Mouse (Mus musculus): Measurements from ENCODE around the gene Trim71. TPM values are rescaled to one million over a fixed set of nuclear protein-coding genes. Genes with fewer than 3 reads are reported as not detected.

Gene Trim71
- polyA plus RNA-seq, 1 experiment from 2014 or later = 0.32 TPM

- Histone ChIP-seq H3K4me3 (replicated peaks) (no peak overlapping the region), H3K27ac (no peak overlapping the region), H3K4me2 (replicated peaks) (no peak overlapping the region), H3K27me3 (no peaks in the 10 kb centered on the region), H3K9ac (replicated peaks) (no peak overlapping the region), H3K9me3 (0 out of 2 replicates have a peak, but pooled peaks cover 4% of the 10 kb centered on the region), H3K4me1 (replicated peaks) (no peaks in the 10 kb centered on the region), H3K36me3 (peaks cover 48% of the 10 kb centered on the region)
- 83% methylated on average over 6 of the region's 6 CpGs for WGBS
- no peak for ATAC-seq
These were observed 98.7 kb downstream of the Trim71 start for GRCm38 (mm10) chr9:114465442-114465841.

GRCm38 (mm10) chr9:114462569-114462968 is 101.6 kb downstream of the Trim71 start:
- H3K9ac ChIP-seq (replicated peaks) = no peak overlapping the region
- H3K9me3 ChIP-seq = no peaks in the 10 kb centered on the region
- H3K36me3 ChIP-seq = peaks cover 51% of the 10 kb centered on the region
- 95% methylated on average over 7 of the region's 7 CpGs for WGBS
- ATAC-seq = no peak
- no peaks in the 10 kb centered on the region for H3K4me1 ChIP-seq (replicated peaks)
- no peak overlapping the region for H3K4me2 ChIP-seq (replicated peaks)
- no peaks in the 10 kb centered on the region for H3K27me3 ChIP-seq
- H3K4me3 ChIP-seq (replicated peaks) = no peak overlapping the region
- no peak overlapping the region for H3K27ac ChIP-seq

GRCm38 (mm10) chr9:114458436-114458835 is 105.7 kb downstream of the Trim71 start:
- H3K4me2 ChIP-seq (replicated peaks) = no peak overlapping the region
- H3K27me3 ChIP-seq = no peaks in the 10 kb centered on the region
- H3K9ac ChIP-seq (replicated peaks) = no peak overlapping the region
- H3K27ac ChIP-seq = no peak overlapping the region
- no peaks in the 10 kb centered on the region for H3K9me3 ChIP-seq
- WGBS = 91% methylated on average over 3 of the region's 3 CpGs
- no peaks in the 10 kb centered on the region for H3K4me1 ChIP-seq (replicated peaks)
- peaks cover 42% of the 10 kb centered on the region for H3K36me3 ChIP-seq
- ATAC-seq = no peak
- no peak overlapping the region for H3K4me3 ChIP-seq (replicated peaks)

Other genes starting within 250 kb of the Trim71 start
- gene Bcl2a1c, start 234.2 kb downstream of the Trim71 start, polyA plus RNA-seq (2015; fragmentation: Nextera tagmentation; extraction: Ambion mirVana) = not detected in 2 replicates
- gene Crtap, start 173.7 kb downstream of the Trim71 start, polyA plus RNA-seq (2015; fragmentation: Nextera tagmentation; extraction: Ambion mirVana) = 17.6 and 18.2 TPM in 2 replicates
- 20.2 and 22.5 TPM in 2 replicates for gene Glb1, start 163.3 kb downstream of the Trim71 start, polyA plus RNA-seq (2015; fragmentation: Nextera tagmentation; extraction: Ambion mirVana)
- 8.8 and 9.7 TPM in 2 replicates for gene Tmppe, start 163.3 kb downstream of the Trim71 start, polyA plus RNA-seq (2015; fragmentation: Nextera tagmentation; extraction: Ambion mirVana)
- not detected in 2 replicates for gene Ccr4, start 59.5 kb downstream of the Trim71 start, polyA plus RNA-seq (2015; fragmentation: Nextera tagmentation; extraction: Ambion mirVana)
- gene C130032M10Rik, start 48.7 kb downstream of the Trim71 start, polyA plus RNA-seq (2015; fragmentation: Nextera tagmentation; extraction: Ambion mirVana) = not detected in 2 replicates
- gene Cnot10, start 75.8 kb upstream of the Trim71 start, polyA plus RNA-seq (2015; fragmentation: Nextera tagmentation; extraction: Ambion mirVana) = 59.5 and 63.4 TPM in 2 replicates
- 149 and 150 TPM in 2 replicates for gene Dync1li1, start 124.4 kb upstream of the Trim71 start, polyA plus RNA-seq (2015; fragmentation: Nextera tagmentation; extraction: Ambion mirVana)
- 19.0 TPM in 2 replicates for gene Cmtm6, start 166.7 kb upstream of the Trim71 start, polyA plus RNA-seq (2015; fragmentation: Nextera tagmentation; extraction: Ambion mirVana)
- 19.5 and 21.1 TPM in 2 replicates for gene Cmtm7, start 217.5 kb upstream of the Trim71 start, polyA plus RNA-seq (2015; fragmentation: Nextera tagmentation; extraction: Ambion mirVana)